Mouse (Mus musculus) testis, adult 2 months (tissue): Measurements from ENCODE around the gene Zfp580. TPM values are rescaled to one million over a fixed set of nuclear protein-coding genes. Genes with fewer than 3 reads are reported as not detected.

Source experiments
- H3K27ac ChIP-seq: fragments of 200-500 bp; 2 replicates; pipeline ENCODE4 v1.5.1; 2012; ENCODE audit warnings: low read depth, low read length; ENCODE audit not compliant: control insufficient read depth, insufficient read depth
- H3K27me3 ChIP-seq: fragments of 200-500 bp; 2 replicates; pipeline ENCODE4 v1.6.1; 2012; ENCODE audit warnings: mild to moderate bottlenecking, low read length, moderate library complexity; ENCODE audit not compliant: control insufficient read depth, insufficient read depth
- H3K36me3 ChIP-seq: fragments of 200-500 bp; 2 replicates; pipeline ENCODE4 v1.6.1; 2012; ENCODE audit warnings: mild to moderate bottlenecking, low read length; ENCODE audit not compliant: control insufficient read depth, insufficient read depth
- H3K4me1 ChIP-seq: fragments of 200-500 bp; 2 replicates; pipeline ENCODE4 v1.6.1; 2012; ENCODE audit warnings: low read length; ENCODE audit not compliant: control insufficient read depth, insufficient read depth
- H3K4me3 ChIP-seq: fragments of 200-500 bp; 2 replicates; pipeline ENCODE4 v1.5.1; 2012; ENCODE audit warnings: low read depth, mild to moderate bottlenecking, low read length, moderate library complexity, mixed read lengths; ENCODE audit not compliant: control insufficient read depth
- CTCF ChIP-seq: fragments of 200-500 bp; IDR thresholded peaks from 2 replicates; pipeline ENCODE4 v1.5.1; 2012; ENCODE audit warnings: low read depth, mild to moderate bottlenecking, inconsistent platforms, low read length, moderate library complexity; ENCODE audit not compliant: control insufficient read depth, insufficient read depth, insufficient replicate concordance
- POLR2A ChIP-seq: fragments of 200-500 bp; IDR thresholded peaks from 2 replicates; pipeline ENCODE4 v1.6.1; 2012; ENCODE audit warnings: low read depth, mild to moderate bottlenecking, inconsistent platforms, low read length, moderate library complexity; ENCODE audit not compliant: control insufficient read depth
- polyA plus RNA-seq: library from polyadenylated mRNA; depleted of rRNA; stranded (reverse); fragments of >200 nt; gene quantifications from 2 replicates; pipeline ENCODE4 v1.2.3, GENCODE M21; 2012

Zfp580 gene
- polyA plus RNA-seq, 1 experiment: 9.4 TPM

GRCm38 (mm10) chr7:5037026-5037425 lies 14.3 kb upstream of the Zfp580 start:
- no peak overlapping the region for H3K27ac ChIP-seq
- H3K4me3 ChIP-seq: no peak overlapping the region
- no peaks in the 10 kb centered on the region; the same call in 1 of the 2 replicates for H3K4me1 ChIP-seq
- H3K36me3 ChIP-seq: no peaks in the 10 kb centered on the region
- H3K27me3 ChIP-seq: no peaks in the 10 kb centered on the region
- TF ChIP-seq POLR2A (no peak), CTCF (no peak)

- no peaks in the 10 kb centered on the region for H3K36me3 ChIP-seq
- no peak overlapping the region for H3K27ac ChIP-seq
- H3K4me1 ChIP-seq: no peaks in the 10 kb centered on the region; the same call in 1 of the 2 replicates
- H3K4me3 ChIP-seq: peak overlapping the region; percentile 92; the same call in 1 of the 2 replicates
- no peaks in the 10 kb centered on the region for H3K27me3 ChIP-seq
- no peak for TF ChIP-seq CTCF
- no peak for TF ChIP-seq POLR2A
Measured at GRCm38 (mm10) chr7:5037467-5037866, 13.9 kb upstream of the Zfp580 start.

GRCm38 (mm10) chr7:5038109-5038732 lies 13.1 kb upstream of the Zfp580 start, which contains the start of gene Zfp784:
Gene Zfp784 (minus strand): TSS chr7:5038446.
- Histone ChIP-seq H3K27ac (peak within 1 kb of the TSS; percentile 88), H3K4me1 (no peaks in the 10 kb centered on the region; the same call in 1 of the 2 replicates), H3K36me3 (no peaks in the 10 kb centered on the region), H3K27me3 (no peaks in the 10 kb centered on the region), H3K4me3 (peak within 1 kb of the TSS; percentile 92)
- TF ChIP-seq POLR2A (peak; percentile 49), CTCF (no peak)

GRCm38 (mm10) chr7:5038940-5039339 lies 12.4 kb upstream of the Zfp580 start:
- no peaks in the 10 kb centered on the region for H3K27me3 ChIP-seq
- H3K4me3 ChIP-seq: peak overlapping the region; percentile 92
- TF ChIP-seq POLR2A (no peak), CTCF (no peak)
- no peaks in the 10 kb centered on the region; the same call in 1 of the 2 replicates for H3K4me1 ChIP-seq
- peak overlapping the region; percentile 88 for H3K27ac ChIP-seq
- no peaks in the 10 kb centered on the region for H3K36me3 ChIP-seq

- TF ChIP-seq POLR2A (no peak), CTCF (no peak)
- no peaks in the 10 kb centered on the region for H3K4me1 ChIP-seq
- no peak overlapping the region for H3K4me3 ChIP-seq
- H3K27me3 ChIP-seq: no peaks in the 10 kb centered on the region
- H3K36me3 ChIP-seq: no peaks in the 10 kb centered on the region
- H3K27ac ChIP-seq: no peak overlapping the region
Measured at GRCm38 (mm10) chr7:5044981-5045380, 6.4 kb upstream of the Zfp580 start.

- TF ChIP-seq CTCF (no peak), POLR2A (no peak)
- Histone ChIP-seq H3K4me3 (no peak overlapping the region), H3K27ac (no peak overlapping the region), H3K27me3 (no peaks in the 10 kb centered on the region), H3K4me1 (no peaks in the 10 kb centered on the region), H3K36me3 (no peaks in the 10 kb centered on the region)
Measured at GRCm38 (mm10) chr7:5046112-5046511, 5.2 kb upstream of the Zfp580 start.

GRCm38 (mm10) chr7:5047313-5047712 lies 4.0 kb upstream of the Zfp580 start:
- Histone ChIP-seq H3K27ac (no peak overlapping the region), H3K27me3 (no peaks in the 10 kb centered on the region), H3K4me3 (no peak overlapping the region), H3K4me1 (peaks cover 5% of the 10 kb centered on the region), H3K36me3 (no peaks in the 10 kb centered on the region)
- TF ChIP-seq CTCF (no peak), POLR2A (no peak)
